Mouse (Mus musculus): Measurements from ENCODE around the gene Fam240b. TPM values are rescaled to one million over a fixed set of nuclear protein-coding genes. Genes with fewer than 3 reads are reported as not detected.
"Not testable (repeated sequence)": the region's sequence is repeated elsewhere in the genome, so short reads cannot be mapped to it uniquely, and the experiment has no call there.

Gene Fam240b
- polyA plus RNA-seq, 1 experiment from 2014 or later, result not detected

DNA sequence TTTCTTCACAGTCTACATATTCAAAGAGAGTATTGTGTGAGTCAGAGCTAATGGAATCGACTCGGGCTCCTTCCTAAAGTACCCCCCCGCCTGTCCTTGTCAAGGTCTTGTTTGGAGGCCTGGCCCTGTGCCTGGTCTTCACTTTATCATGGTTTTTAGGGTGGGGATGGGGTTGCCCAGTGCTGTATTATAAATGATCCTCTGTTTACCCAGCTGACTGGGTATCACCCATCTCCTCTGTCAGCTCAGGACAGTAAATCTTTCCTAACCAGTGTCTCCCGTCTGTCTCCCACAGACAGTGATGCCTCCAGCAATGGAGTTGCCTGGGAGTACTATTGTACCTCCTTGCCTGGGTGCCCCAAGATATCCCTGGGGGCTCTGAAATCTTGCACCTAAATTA is 19.6 kb downstream of the Fam240b start:
- Histone ChIP-seq H3K27me3 (ENCODE audit: control insufficient read depth, insufficient read depth, low read length) (no peaks in the 10 kb centered on the region), H3K9ac (no peak overlapping the region), H3K9me3 (ENCODE audit: control insufficient read depth, low read length) (no peaks in the 10 kb centered on the region), H3K27ac (no peak overlapping the region), H3K4me3 (replicated peaks; ENCODE audit: low read length) (no peak overlapping the region), H3K4me1 (replicated peaks; ENCODE audit: control insufficient read depth, insufficient read depth, low read length) (no peaks in the 10 kb centered on the region), H3K4me2 (replicated peaks) (no peak overlapping the region), H3K36me3 (replicated peaks; ENCODE audit: control insufficient read depth, insufficient read depth) (no peaks in the 10 kb centered on the region)
- ATAC-seq (ENCODE audit: low FRiP score) (peak; percentile 48; the same call in 1 of the 2 replicates), DNase-seq (ENCODE audit: low spot score) (no peak)
- 69% methylated on average over 4 of the region's 4 CpGs for WGBS

DNA sequence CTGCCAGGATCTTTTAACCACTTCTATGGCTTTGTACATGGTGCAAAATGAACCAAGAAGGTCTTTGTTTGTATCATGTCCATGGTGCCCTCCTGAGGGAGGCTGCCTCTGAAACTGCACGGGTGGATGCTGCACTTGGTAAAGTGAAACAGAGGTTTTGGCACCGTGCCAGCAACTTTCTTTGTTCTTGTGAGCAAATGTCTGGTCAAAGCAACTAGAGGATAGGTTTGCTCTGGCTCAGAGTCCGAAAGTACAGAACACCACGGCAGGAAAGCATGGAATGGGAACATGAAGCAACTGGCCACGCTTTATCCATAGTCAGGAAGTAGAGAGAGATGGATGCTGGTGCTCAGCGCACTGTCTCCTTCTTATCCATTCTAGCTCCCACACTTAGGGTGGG is 29.7 kb downstream of the Fam240b start:
- H3K4me1 ChIP-seq (replicated peaks; ENCODE audit: control insufficient read depth, insufficient read depth, low read length), result no peaks in the 10 kb centered on the region
- H3K27ac ChIP-seq, result no peak overlapping the region
- no peak for ATAC-seq (ENCODE audit: low FRiP score)
- no peaks in the 10 kb centered on the region for H3K27me3 ChIP-seq (ENCODE audit: control insufficient read depth, insufficient read depth, low read length)
- WGBS, result 70% methylated on average over 6 of the region's 6 CpGs
- no peak overlapping the region for H3K4me2 ChIP-seq (replicated peaks)
- no peaks in the 10 kb centered on the region for H3K36me3 ChIP-seq (replicated peaks; ENCODE audit: control insufficient read depth, insufficient read depth)
- H3K9ac ChIP-seq, result no peak overlapping the region
- no peaks in the 10 kb centered on the region for H3K9me3 ChIP-seq (ENCODE audit: control insufficient read depth, low read length)
- no peak overlapping the region for H3K4me3 ChIP-seq (replicated peaks; ENCODE audit: low read length)
- DNase-seq (ENCODE audit: low spot score), result no peak

- ATAC-seq (ENCODE audit: low FRiP score) (no peak), DNase-seq (ENCODE audit: low spot score) (no peak)
- Histone ChIP-seq H3K27me3 (ENCODE audit: control insufficient read depth, insufficient read depth, low read length) (no peaks in the 10 kb centered on the region), H3K27ac (no peak overlapping the region), H3K4me3 (replicated peaks; ENCODE audit: low read length) (no peak overlapping the region), H3K9me3 (ENCODE audit: control insufficient read depth, low read length) (no peaks in the 10 kb centered on the region), H3K9ac (no peak overlapping the region), H3K4me2 (replicated peaks) (no peak overlapping the region), H3K4me1 (replicated peaks; ENCODE audit: control insufficient read depth, insufficient read depth, low read length) (no peaks in the 10 kb centered on the region), H3K36me3 (replicated peaks; ENCODE audit: control insufficient read depth, insufficient read depth) (no peaks in the 10 kb centered on the region)
- 82% methylated on average over 9 of the region's 9 CpGs for WGBS
Observed at GRCm38 (mm10) chr13:64465166-64465565, 32.4 kb downstream of the Fam240b start.

GRCm38 (mm10) chr13:64462581-64462980 is 35.0 kb downstream of the Fam240b start:
- Histone ChIP-seq H3K4me1 (replicated peaks; ENCODE audit: control insufficient read depth, insufficient read depth, low read length) (no peaks in the 10 kb centered on the region), H3K4me2 (replicated peaks) (no peak overlapping the region), H3K4me3 (replicated peaks; ENCODE audit: low read length) (no peak overlapping the region), H3K36me3 (replicated peaks; ENCODE audit: control insufficient read depth, insufficient read depth) (no peaks in the 10 kb centered on the region), H3K9me3 (ENCODE audit: control insufficient read depth, low read length) (no peaks in the 10 kb centered on the region), H3K27me3 (ENCODE audit: control insufficient read depth, insufficient read depth, low read length) (no peaks in the 10 kb centered on the region), H3K9ac (no peak overlapping the region), H3K27ac (no peak overlapping the region)
- ATAC-seq (ENCODE audit: low FRiP score) (no peak), DNase-seq (ENCODE audit: low spot score) (peak; percentile 29)
- WGBS, result 68% methylated on average over 2 of the region's 2 CpGs

DNA sequence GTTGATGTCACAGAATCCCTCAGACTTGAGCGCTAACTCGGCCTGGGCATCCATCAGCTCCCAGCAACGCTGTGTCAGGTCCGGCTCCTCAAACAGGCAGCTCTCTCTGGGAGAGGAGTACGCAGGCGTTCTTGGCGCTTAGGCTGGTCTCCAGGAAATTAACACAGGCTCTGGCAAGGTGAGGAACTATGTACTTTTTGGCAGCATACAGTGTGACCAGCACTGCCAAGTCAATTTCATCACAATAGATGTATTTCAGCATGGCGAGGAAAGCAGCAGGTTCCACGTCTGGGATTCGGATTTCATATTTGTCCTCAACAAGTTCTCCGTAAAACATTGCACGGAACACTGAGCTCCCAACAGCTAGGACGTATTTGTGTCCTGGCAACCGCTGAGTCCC is 39.4 kb downstream of the Fam240b start:
- Histone ChIP-seq H3K9me3 (ENCODE audit: control insufficient read depth, low read length) (no peaks in the 10 kb centered on the region), H3K36me3 (replicated peaks; ENCODE audit: control insufficient read depth, insufficient read depth) (no peaks in the 10 kb centered on the region), H3K9ac (no peak overlapping the region), H3K4me3 (replicated peaks; ENCODE audit: low read length) (no peak overlapping the region), H3K27ac (no peak overlapping the region), H3K4me2 (replicated peaks) (no peak overlapping the region), H3K4me1 (replicated peaks; ENCODE audit: control insufficient read depth, insufficient read depth, low read length) (no peaks in the 10 kb centered on the region), H3K27me3 (ENCODE audit: control insufficient read depth, insufficient read depth, low read length) (no peaks in the 10 kb centered on the region)
- ATAC-seq (ENCODE audit: low FRiP score) (no peak), DNase-seq (ENCODE audit: low spot score) (no peak)
- 87% methylated on average over 14 of the region's 14 CpGs for WGBS

DNA sequence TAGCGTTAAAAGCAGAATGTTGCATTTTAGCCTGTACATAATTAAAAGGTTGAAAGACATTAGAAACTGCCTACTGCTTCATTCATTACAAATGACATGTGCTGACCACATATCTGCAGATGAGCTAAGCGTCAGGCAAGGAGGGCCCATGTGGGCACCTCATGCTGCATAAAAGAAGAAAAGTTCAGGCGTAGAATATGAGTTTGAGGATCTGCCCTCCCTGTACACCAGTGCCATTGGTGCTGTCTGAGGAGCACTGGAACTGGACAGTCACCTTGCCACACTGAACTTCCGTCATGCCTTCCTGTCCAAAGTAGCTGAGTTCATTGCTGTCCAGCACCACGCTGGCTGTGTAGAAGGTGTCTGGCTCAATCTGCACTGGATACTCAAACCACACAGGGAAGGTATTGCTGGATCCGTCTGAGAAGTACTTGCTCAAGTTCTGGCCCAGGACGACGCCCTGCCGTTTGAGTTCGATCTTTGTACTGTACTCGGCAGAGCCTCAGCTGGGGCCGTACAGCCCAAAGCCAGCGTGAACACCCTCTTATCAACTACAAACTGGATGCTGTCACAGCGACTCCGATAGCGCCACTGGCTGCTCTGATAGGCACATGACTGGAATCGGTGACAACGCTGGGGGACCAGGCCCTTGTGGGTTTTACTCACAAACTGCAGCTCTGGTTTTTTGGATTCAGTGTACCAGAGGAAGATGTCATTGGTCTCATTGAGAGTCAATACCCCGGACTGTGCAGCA is 40.2 kb downstream of the Fam240b start:
- not testable (repeated sequence) for H3K27ac ChIP-seq; H3K9me3 ChIP-seq (ENCODE audit: control insufficient read depth, low read length); H3K9ac ChIP-seq; H3K36me3 ChIP-seq (replicated peaks; ENCODE audit: control insufficient read depth, insufficient read depth); H3K27me3 ChIP-seq (ENCODE audit: control insufficient read depth, insufficient read depth, low read length); H3K4me2 ChIP-seq (replicated peaks); DNase-seq (ENCODE audit: low spot score); ATAC-seq (ENCODE audit: low FRiP score); H3K4me1 ChIP-seq (replicated peaks; ENCODE audit: control insufficient read depth, insufficient read depth, low read length); H3K4me3 ChIP-seq (replicated peaks; ENCODE audit: low read length)
- 93% methylated on average over 19 of the region's 19 CpGs for WGBS

DNA sequence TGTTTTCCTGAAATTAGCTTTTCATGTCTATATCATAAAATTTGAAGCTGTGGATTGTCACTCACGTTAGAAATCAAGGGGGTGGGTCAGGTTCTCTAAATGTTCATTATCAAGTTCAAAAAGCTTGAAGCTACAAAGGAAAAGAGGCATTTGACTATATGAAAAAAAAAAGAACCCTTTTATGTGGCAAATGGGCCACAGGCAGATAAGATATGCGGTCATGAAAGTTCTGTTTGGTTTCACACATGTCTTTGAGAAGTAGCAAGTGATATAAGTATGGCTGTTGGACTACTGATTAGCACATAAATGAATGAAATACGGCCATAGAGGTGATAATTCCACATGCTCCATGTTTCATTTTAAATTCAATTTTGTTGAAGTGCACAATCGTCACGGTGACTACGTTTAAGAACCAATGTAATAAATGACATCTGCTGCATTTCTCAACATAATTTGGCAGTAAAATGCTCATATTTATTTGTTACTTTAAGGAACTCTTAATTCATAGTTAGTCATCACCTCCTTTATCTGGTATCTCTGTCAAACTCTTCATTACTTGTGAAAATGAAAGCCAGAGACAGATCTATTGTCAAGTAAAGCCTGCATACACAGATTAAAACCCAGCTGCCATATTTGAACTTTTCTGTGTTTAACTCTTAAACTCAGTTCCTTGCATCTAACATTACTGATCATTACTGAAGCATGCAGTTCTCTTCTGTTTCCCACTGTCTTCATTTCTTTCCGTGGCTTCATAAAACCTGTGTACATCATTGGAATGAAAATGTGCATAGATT is 47.4 kb downstream of the Fam240b start:
- WGBS, result 81% methylated on average over 7 of the region's 7 CpGs
- no peaks in the 10 kb centered on the region for H3K27me3 ChIP-seq (ENCODE audit: control insufficient read depth, insufficient read depth, low read length)
- DNase-seq (ENCODE audit: low spot score), result no peak
- no peak overlapping the region for H3K27ac ChIP-seq
- H3K4me2 ChIP-seq (replicated peaks), result no peak overlapping the region
- H3K9me3 ChIP-seq (ENCODE audit: control insufficient read depth, low read length), result no peaks in the 10 kb centered on the region
- no peaks in the 10 kb centered on the region for H3K4me1 ChIP-seq (replicated peaks; ENCODE audit: control insufficient read depth, insufficient read depth, low read length)
- no peak overlapping the region for H3K4me3 ChIP-seq (replicated peaks; ENCODE audit: low read length)
- no peak for ATAC-seq (ENCODE audit: low FRiP score)
- no peak overlapping the region for H3K9ac ChIP-seq
- H3K36me3 ChIP-seq (replicated peaks; ENCODE audit: control insufficient read depth, insufficient read depth), result no peaks in the 10 kb centered on the region

DNA sequence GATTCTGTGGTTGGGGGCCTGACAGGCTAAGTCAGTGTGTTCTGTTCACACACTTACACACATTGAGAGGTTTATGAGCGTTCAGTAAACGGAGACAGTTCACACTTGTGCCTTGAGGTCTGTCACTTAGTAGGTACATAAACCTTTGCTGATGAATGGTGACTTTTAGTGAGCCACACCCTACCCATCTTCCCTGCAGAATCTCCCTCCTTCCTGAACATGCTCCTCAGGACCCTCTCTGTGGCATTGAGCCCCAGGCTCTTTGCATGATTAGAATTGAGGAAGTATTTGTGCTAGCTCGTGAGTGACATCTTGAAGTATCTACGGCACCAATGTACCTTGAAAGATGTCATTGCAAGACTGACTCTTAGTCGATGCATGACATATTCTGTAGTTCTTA is 48.9 kb downstream of the Fam240b start:
- H3K4me2 ChIP-seq (replicated peaks), result no peak overlapping the region
- no peak overlapping the region for H3K27ac ChIP-seq
- no peaks in the 10 kb centered on the region for H3K9me3 ChIP-seq (ENCODE audit: control insufficient read depth, low read length)
- no peak overlapping the region for H3K4me3 ChIP-seq (replicated peaks; ENCODE audit: low read length)
- no peak overlapping the region for H3K9ac ChIP-seq
- no peaks in the 10 kb centered on the region for H3K27me3 ChIP-seq (ENCODE audit: control insufficient read depth, insufficient read depth, low read length)
- WGBS, result 92% methylated on average over 5 of the region's 5 CpGs
- no peak for ATAC-seq (ENCODE audit: low FRiP score)
- DNase-seq (ENCODE audit: low spot score), result no peak
- H3K4me1 ChIP-seq (replicated peaks; ENCODE audit: control insufficient read depth, insufficient read depth, low read length), result no peaks in the 10 kb centered on the region
- no peaks in the 10 kb centered on the region for H3K36me3 ChIP-seq (replicated peaks; ENCODE audit: control insufficient read depth, insufficient read depth)

- no peaks in the 10 kb centered on the region for H3K4me1 ChIP-seq (replicated peaks; ENCODE audit: control insufficient read depth, insufficient read depth, low read length)
- peak; percentile 59 for DNase-seq (ENCODE audit: low spot score)
- 5% methylated on average over 1 of the region's 1 CpGs for WGBS
Observed at GRCm38 (mm10) chr13:64447947-64448346, 49.6 kb downstream of the Fam240b start.

More at GRCm38 (mm10) chr13:64447947-64448346, 49.6 kb downstream of the Fam240b start:
- Histone ChIP-seq H3K9me3 (ENCODE audit: control insufficient read depth, low read length) (no peaks in the 10 kb centered on the region), H3K4me2 (replicated peaks) (no peak overlapping the region), H3K9ac (no peak overlapping the region), H3K36me3 (replicated peaks; ENCODE audit: control insufficient read depth, insufficient read depth) (no peaks in the 10 kb centered on the region), H3K4me3 (replicated peaks; ENCODE audit: low read length) (no peak overlapping the region), H3K27me3 (ENCODE audit: control insufficient read depth, insufficient read depth, low read length) (no peaks in the 10 kb centered on the region), H3K27ac (no peak overlapping the region)
- peak; percentile 62; the same call in 1 of the 2 replicates for ATAC-seq (ENCODE audit: low FRiP score)
